ENCODE assay signal across 25 mouse cellular contexts in genomic region chr13:67469274-67469673, GRCm38 (mm10). TPM values are rescaled to one million over a fixed set of nuclear protein-coding genes. Genes with fewer than 3 reads are reported as not detected.
"Had no signal": no experiment of that assay in that cellular context is flagged by ENCODE, and none has a peak within 500 bp of the region (broad histone marks: within the 10 kb centered on the region; RNA-seq: fewer than 3 reads in every experiment).

No protein-coding gene starts in this region.

- H3K27ac ChIP-seq: midbrain, embryonic 10.5 days; midbrain, embryonic 12.5 days; neural tube, embryonic 12.5 days; stomach, embryonic 15.5 days; stomach, postnatal 0 days had no signal

- DNase-seq: lung, adult 18-20 months; lung, embryonic 14.5 days; lung, postnatal 10 days; lung, postnatal 4 days; midbrain, embryonic 14.5 days; right cerebral cortex, adult 18-20 months; right cerebral cortex, postnatal 25 days; right cerebral cortex, postnatal 4 days; spleen, adult 18-20 months; thymus, adult 2 months; thymus, postnatal 25 days; thymus, postnatal 4 days had no signal

- H3K9me3 ChIP-seq: midbrain, embryonic 12.5 days; neural tube, embryonic 12.5 days; stomach, embryonic 15.5 days had no signal

- ATAC-seq: midbrain, embryonic 16.5 days had no signal

- H3K4me1 ChIP-seq: midbrain, embryonic 10.5 days; midbrain, embryonic 12.5 days; neural tube, embryonic 12.5 days; stomach, embryonic 15.5 days had no signal

- H3K4me2 ChIP-seq: lung, embryonic 14.5 days; midbrain, embryonic 12.5 days; neural tube, embryonic 12.5 days; stomach, embryonic 15.5 days had no signal

- H3K4me3 ChIP-seq: midbrain, embryonic 10.5 days; midbrain, embryonic 12.5 days; myocyte; neural tube, embryonic 12.5 days; stomach, embryonic 15.5 days had no signal

- H3K27me3 ChIP-seq: midbrain, embryonic 12.5 days; neural tube, embryonic 12.5 days; stomach, embryonic 15.5 days had no signal

- H3K9ac ChIP-seq: lung, embryonic 14.5 days; midbrain, embryonic 12.5 days; neural tube, embryonic 12.5 days; stomach, embryonic 15.5 days had no signal

RNA-seq across cellular contexts. Expression of gene Zfp459, which starts 48.1 kb away (rescaled TPM):
- polyA plus RNA-seq: myocyte had no signal

RNA-seq across cellular contexts. Expression of gene Gm26965, which starts 56.7 kb away (rescaled TPM):
- total RNA-seq: megakaryocyte, adult 5-6 weeks; megakaryocyte-erythroid progenitor cell, adult 5-6 weeks had no signal
- polyA plus RNA-seq: lung, embryonic 14.5 days; lung, embryonic 16.5 days; midbrain, embryonic 10.5 days; myocyte; neural tube, embryonic 12.5 days; neural tube, embryonic 14.5 days; small intestine, adult 2 months; stomach, embryonic 15.5 days; stomach, postnatal 0 days; testis, adult 2 months; thymus, adult 2 months had no signal
